Mouse (Mus musculus): ENCODE measurements around the gene Slc25a25. TPM values are rescaled to one million over a fixed set of nuclear protein-coding genes. Genes with fewer than 3 reads are reported as not detected.
"Not testable (repeated sequence)": the region's sequence is repeated elsewhere in the genome, so short reads cannot be mapped to it uniquely, and the experiment has no call there.

The Slc25a25 gene
- polyA plus RNA-seq, 1 experiment from 2014 or later = 21.7 TPM

- H3K9ac ChIP-seq (replicated peaks; ENCODE audit: low read length); H3K27ac ChIP-seq (replicated peaks; ENCODE audit: low read depth, low read length); H3K36me3 ChIP-seq (replicated peaks; ENCODE audit: control insufficient read depth, insufficient read depth, low read depth, low read length); H3K9me3 ChIP-seq (replicated peaks; ENCODE audit: control insufficient read depth, low read length); DNase-seq (ENCODE audit: low spot score); H3K4me2 ChIP-seq (ENCODE audit: low read depth, low read length); H3K4me3 ChIP-seq (ENCODE audit: low read depth, low read length); ATAC-seq (replicated peaks; ENCODE audit: insufficient number of reproducible peaks, low FRiP score, low TSS enrichment, low read depth); H3K4me1 ChIP-seq (ENCODE audit: control insufficient read depth, insufficient read depth, low read length); H3K27me3 ChIP-seq (ENCODE audit: control insufficient read depth, insufficient read depth, low read length): not testable (repeated sequence)
Measured at GRCm38 (mm10) chr2:32490730-32491129, 39.5 kb upstream of the Slc25a25 start.

- no peak overlapping the region for H3K27ac ChIP-seq (replicated peaks; ENCODE audit: low read depth, low read length)
- H3K9me3 ChIP-seq (replicated peaks; ENCODE audit: control insufficient read depth, low read length) = no peaks in the 10 kb centered on the region
- H3K4me1 ChIP-seq (ENCODE audit: control insufficient read depth, insufficient read depth, low read length) = no peaks in the 10 kb centered on the region
- no peaks in the 10 kb centered on the region for H3K27me3 ChIP-seq (ENCODE audit: control insufficient read depth, insufficient read depth, low read length)
- H3K36me3 ChIP-seq (replicated peaks; ENCODE audit: control insufficient read depth, insufficient read depth, low read depth, low read length) = no peaks in the 10 kb centered on the region
- DNase-seq (ENCODE audit: low spot score) = peak; percentile 95
- WGBS = 3% methylated on average over 5 of the region's 5 CpGs
- no peak overlapping the region for H3K9ac ChIP-seq (replicated peaks; ENCODE audit: low read length)
- no peak for ATAC-seq (replicated peaks; ENCODE audit: insufficient number of reproducible peaks, low FRiP score, low TSS enrichment, low read depth)
- no peak overlapping the region for H3K4me2 ChIP-seq (ENCODE audit: low read depth, low read length)
- no peak overlapping the region for H3K4me3 ChIP-seq (ENCODE audit: low read depth, low read length)
Measured at GRCm38 (mm10) chr2:32488679-32489078, 37.4 kb upstream of the Slc25a25 start.

GRCm38 (mm10) chr2:32487124-32487623 is 35.9 kb upstream of the Slc25a25 start:
- H3K9ac ChIP-seq (replicated peaks; ENCODE audit: low read length) = 0 out of 2 replicates have a peak overlapping the region, but pooled peaks have one; percentile 22
- no peaks in the 10 kb centered on the region for H3K36me3 ChIP-seq (replicated peaks; ENCODE audit: control insufficient read depth, insufficient read depth, low read depth, low read length)
- peak; percentile 94 for DNase-seq (ENCODE audit: low spot score)
- no peak overlapping the region for H3K27ac ChIP-seq (replicated peaks; ENCODE audit: low read depth, low read length)
- no peaks in the 10 kb centered on the region for H3K4me1 ChIP-seq (ENCODE audit: control insufficient read depth, insufficient read depth, low read length)
- H3K27me3 ChIP-seq (ENCODE audit: control insufficient read depth, insufficient read depth, low read length) = no peaks in the 10 kb centered on the region
- 6% methylated on average over 6 of the region's 6 CpGs for WGBS
- no peaks in the 10 kb centered on the region for H3K9me3 ChIP-seq (replicated peaks; ENCODE audit: control insufficient read depth, low read length)
- no peak overlapping the region for H3K4me3 ChIP-seq (ENCODE audit: low read depth, low read length)
- ATAC-seq (replicated peaks; ENCODE audit: insufficient number of reproducible peaks, low FRiP score, low TSS enrichment, low read depth) = peak; percentile 25
- no peak overlapping the region for H3K4me2 ChIP-seq (ENCODE audit: low read depth, low read length)

- H3K4me1 ChIP-seq (ENCODE audit: control insufficient read depth, insufficient read depth, low read length) = no peaks in the 10 kb centered on the region
- no peaks in the 10 kb centered on the region for H3K27me3 ChIP-seq (ENCODE audit: control insufficient read depth, insufficient read depth, low read length)
- DNase-seq (ENCODE audit: low spot score) (no peak), ATAC-seq (replicated peaks; ENCODE audit: insufficient number of reproducible peaks, low FRiP score, low TSS enrichment, low read depth) (no peak)
- H3K4me2 ChIP-seq (ENCODE audit: low read depth, low read length) = no peak overlapping the region
- H3K27ac ChIP-seq (replicated peaks; ENCODE audit: low read depth, low read length) = no peak overlapping the region
- H3K9ac ChIP-seq (replicated peaks; ENCODE audit: low read length) = no peak overlapping the region
- no peaks in the 10 kb centered on the region for H3K9me3 ChIP-seq (replicated peaks; ENCODE audit: control insufficient read depth, low read length)
- no peak overlapping the region for H3K4me3 ChIP-seq (ENCODE audit: low read depth, low read length)
- no peaks in the 10 kb centered on the region for H3K36me3 ChIP-seq (replicated peaks; ENCODE audit: control insufficient read depth, insufficient read depth, low read depth, low read length)
- WGBS = 93% methylated on average over 9 of the region's 9 CpGs
Measured at GRCm38 (mm10) chr2:32486155-32486554, 34.9 kb upstream of the Slc25a25 start.

- no peaks in the 10 kb centered on the region for H3K9me3 ChIP-seq (replicated peaks; ENCODE audit: control insufficient read depth, low read length)
- H3K4me2 ChIP-seq (ENCODE audit: low read depth, low read length) = no peak overlapping the region
- 85% methylated on average over 4 of the region's 4 CpGs for WGBS
- no peaks in the 10 kb centered on the region for H3K27me3 ChIP-seq (ENCODE audit: control insufficient read depth, insufficient read depth, low read length)
- no peak overlapping the region for H3K27ac ChIP-seq (replicated peaks; ENCODE audit: low read depth, low read length)
- H3K4me1 ChIP-seq (ENCODE audit: control insufficient read depth, insufficient read depth, low read length) = no peaks in the 10 kb centered on the region
- H3K4me3 ChIP-seq (ENCODE audit: low read depth, low read length) = no peak overlapping the region
- no peak overlapping the region for H3K9ac ChIP-seq (replicated peaks; ENCODE audit: low read length)
- no peaks in the 10 kb centered on the region for H3K36me3 ChIP-seq (replicated peaks; ENCODE audit: control insufficient read depth, insufficient read depth, low read depth, low read length)
- ATAC-seq (replicated peaks; ENCODE audit: insufficient number of reproducible peaks, low FRiP score, low TSS enrichment, low read depth) (no peak), DNase-seq (ENCODE audit: low spot score) (no peak)
Measured at GRCm38 (mm10) chr2:32485751-32486150, 34.5 kb upstream of the Slc25a25 start.

- Histone ChIP-seq H3K4me3 (ENCODE audit: low read depth, low read length) (no peak overlapping the region), H3K4me1 (ENCODE audit: control insufficient read depth, insufficient read depth, low read length) (no peaks in the 10 kb centered on the region), H3K36me3 (replicated peaks; ENCODE audit: control insufficient read depth, insufficient read depth, low read depth, low read length) (no peaks in the 10 kb centered on the region), H3K9me3 (replicated peaks; ENCODE audit: control insufficient read depth, low read length) (no peaks in the 10 kb centered on the region), H3K4me2 (ENCODE audit: low read depth, low read length) (no peak overlapping the region), H3K9ac (replicated peaks; ENCODE audit: low read length) (no peak overlapping the region), H3K27ac (replicated peaks; ENCODE audit: low read depth, low read length) (no peak overlapping the region), H3K27me3 (ENCODE audit: control insufficient read depth, insufficient read depth, low read length) (no peaks in the 10 kb centered on the region)
- WGBS = 86% methylated on average over 6 of the region's 6 CpGs
- ATAC-seq (replicated peaks; ENCODE audit: insufficient number of reproducible peaks, low FRiP score, low TSS enrichment, low read depth) = no peak
- no peak for DNase-seq (ENCODE audit: low spot score)
Measured at GRCm38 (mm10) chr2:32484933-32485332, 33.7 kb upstream of the Slc25a25 start.

- Histone ChIP-seq H3K27me3 (ENCODE audit: control insufficient read depth, insufficient read depth, low read length) (no peaks in the 10 kb centered on the region), H3K9ac (replicated peaks; ENCODE audit: low read length) (no peak overlapping the region), H3K9me3 (replicated peaks; ENCODE audit: control insufficient read depth, low read length) (no peaks in the 10 kb centered on the region), H3K4me1 (ENCODE audit: control insufficient read depth, insufficient read depth, low read length) (no peaks in the 10 kb centered on the region), H3K4me2 (ENCODE audit: low read depth, low read length) (no peak overlapping the region), H3K27ac (replicated peaks; ENCODE audit: low read depth, low read length) (no peak overlapping the region), H3K36me3 (replicated peaks; ENCODE audit: control insufficient read depth, insufficient read depth, low read depth, low read length) (no peaks in the 10 kb centered on the region), H3K4me3 (ENCODE audit: low read depth, low read length) (no peak overlapping the region)
- no peak for ATAC-seq (replicated peaks; ENCODE audit: insufficient number of reproducible peaks, low FRiP score, low TSS enrichment, low read depth)
- 80% methylated on average over 8 of the region's 9 CpGs for WGBS
- peak; percentile 35 for DNase-seq (ENCODE audit: low spot score)
Measured at GRCm38 (mm10) chr2:32483179-32483875, 32.1 kb upstream of the Slc25a25 start.

GRCm38 (mm10) chr2:32482351-32482750 is 31.1 kb upstream of the Slc25a25 start:
- H3K4me2 ChIP-seq (ENCODE audit: low read depth, low read length) = no peak overlapping the region
- H3K27ac ChIP-seq (replicated peaks; ENCODE audit: low read depth, low read length) = no peak overlapping the region
- H3K27me3 ChIP-seq (ENCODE audit: control insufficient read depth, insufficient read depth, low read length) = no peaks in the 10 kb centered on the region
- WGBS = 94% methylated on average over 8 of the region's 8 CpGs
- ATAC-seq (replicated peaks; ENCODE audit: insufficient number of reproducible peaks, low FRiP score, low TSS enrichment, low read depth) = no peak
- no peaks in the 10 kb centered on the region for H3K9me3 ChIP-seq (replicated peaks; ENCODE audit: control insufficient read depth, low read length)
- DNase-seq (ENCODE audit: low spot score) = no peak
- H3K4me3 ChIP-seq (ENCODE audit: low read depth, low read length) = no peak overlapping the region
- no peak overlapping the region for H3K9ac ChIP-seq (replicated peaks; ENCODE audit: low read length)
- H3K36me3 ChIP-seq (replicated peaks; ENCODE audit: control insufficient read depth, insufficient read depth, low read depth, low read length) = no peaks in the 10 kb centered on the region
- H3K4me1 ChIP-seq (ENCODE audit: control insufficient read depth, insufficient read depth, low read length) = no peaks in the 10 kb centered on the region
